In the genomic region with DNA sequence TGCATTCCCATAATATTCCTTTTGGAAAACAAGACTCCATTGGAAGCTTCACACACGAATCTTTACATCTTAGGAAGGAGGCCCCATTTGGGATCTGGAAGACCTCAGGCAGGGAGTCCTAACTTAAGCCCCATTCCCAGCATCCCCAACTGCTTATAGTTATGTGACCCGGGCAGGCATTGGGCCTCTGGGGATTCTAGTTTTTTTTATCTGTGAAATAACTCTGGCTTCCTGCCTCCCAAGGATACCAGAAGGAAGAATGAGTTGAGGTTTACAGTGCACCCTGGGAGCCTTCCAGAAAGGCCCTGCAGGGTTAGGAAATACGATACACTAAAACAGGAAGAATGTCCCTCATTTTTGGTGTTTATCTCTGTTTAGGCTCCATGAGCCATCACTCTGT, we compare ENCODE assay signal across 11 mouse cellular contexts. TPM values are rescaled to one million over a fixed set of nuclear protein-coding genes. Genes with fewer than 3 reads are reported as not detected.
DNase-seq lines count a peak whose midpoint lies in the region; ATAC-seq and TF ChIP-seq lines count a peak whose summit lies in the region.
"Had no signal": no experiment of that assay in that cellular context is flagged by ENCODE, and none has a peak within 500 bp of the region (broad histone marks: within the 10 kb centered on the region; RNA-seq: fewer than 3 reads in every experiment).

No protein-coding gene starts in this region.

- no peaks in the 10 kb centered on the region for H3K36me3 ChIP-seq in kidney, adult 2 months (ENCODE audit: control insufficient read depth, insufficient read depth, low read length)
- no peaks in the 10 kb centered on the region for H3K36me3 ChIP-seq in embryonic facial prominence, embryonic 12.5 days
- no peaks in the 10 kb centered on the region for H3K36me3 ChIP-seq in intestine, embryonic 16.5 days (ENCODE audit: control insufficient read depth, insufficient read depth, low read length)
- H3K36me3 ChIP-seq in stomach, embryonic 15.5 days = no peaks in the 10 kb centered on the region
- H3K36me3 ChIP-seq: liver, embryonic 13.5 days had no signal

- no peak for TF ChIP-seq POLR2A in kidney, adult 2 months (IDR thresholded peaks at IDR 0.05; ENCODE audit: low read depth, low read length)

- no peak overlapping the region for H3K4me2 ChIP-seq in embryonic facial prominence, embryonic 12.5 days (replicated peaks)
- no peak overlapping the region for H3K4me2 ChIP-seq in intestine, embryonic 16.5 days (ENCODE audit: low read depth, low read length)
- no peak overlapping the region for H3K4me2 ChIP-seq in stomach, embryonic 15.5 days
- H3K4me2 ChIP-seq: liver, embryonic 13.5 days had no signal

- DNase-seq in kidney, adult 2 months = peak; percentile 31
- no peak for DNase-seq in kidney, adult 18-20 months
- no peak for DNase-seq in thymus, postnatal 0 days (ENCODE audit: low spot score)
- DNase-seq in testis, postnatal 14 days (ENCODE audit: low spot score) = no peak
- DNase-seq: adrenal gland, postnatal 25 days; cerebellum, adult 11-12 months; liver, embryonic 13.5 days had no signal

- H3K27ac ChIP-seq in kidney, adult 2 months (ENCODE audit: insufficient read depth, low read depth, low read length) = no peak overlapping the region
- H3K27ac ChIP-seq in embryonic facial prominence, embryonic 12.5 days = peak overlapping the region; percentile 66
- peak overlapping the region; percentile 79 for H3K27ac ChIP-seq in intestine, embryonic 16.5 days (ENCODE audit: low read length)
- H3K27ac ChIP-seq in stomach, embryonic 15.5 days = peak overlapping the region; percentile 74

- no peak overlapping the region for H3K4me3 ChIP-seq in kidney, adult 2 months (ENCODE audit: insufficient read depth, low read depth, low read length)
- H3K4me3 ChIP-seq in embryonic facial prominence, embryonic 12.5 days = no peak overlapping the region
- no peak overlapping the region for H3K4me3 ChIP-seq in intestine, embryonic 16.5 days (ENCODE audit: low read length)
- H3K4me3 ChIP-seq in stomach, embryonic 15.5 days (replicated peaks) = no peak overlapping the region
- H3K4me3 ChIP-seq: liver, embryonic 13.5 days had no signal

- H3K4me1 ChIP-seq in kidney, adult 2 months (ENCODE audit: control insufficient read depth, insufficient read depth, low read length) = 0 out of 2 replicates have a peak, but pooled peaks cover 3% of the 10 kb centered on the region
- H3K4me1 ChIP-seq in embryonic facial prominence, embryonic 12.5 days = peaks cover 13% of the 10 kb centered on the region
- peaks cover 15% of the 10 kb centered on the region for H3K4me1 ChIP-seq in intestine, embryonic 16.5 days (ENCODE audit: control insufficient read depth, insufficient read depth, low read length)
- H3K4me1 ChIP-seq in stomach, embryonic 15.5 days = peaks cover 20% of the 10 kb centered on the region
- H3K4me1 ChIP-seq: liver, embryonic 13.5 days had no signal

- no peak for ATAC-seq in embryonic facial prominence, embryonic 12.5 days (ENCODE audit: insufficient number of reproducible peaks, insufficient read depth, low FRiP score, low TSS enrichment)
- peak; percentile 58 for ATAC-seq in intestine, embryonic 16.5 days
- no peak for ATAC-seq in stomach, embryonic 15.5 days (ENCODE audit: insufficient read depth, low FRiP score, low read depth)
- ATAC-seq in megakaryocyte, adult 5-6 weeks (ENCODE audit: poor library complexity, severe bottlenecking) = no peak

- H3K9me3 ChIP-seq in embryonic facial prominence, embryonic 12.5 days = no peaks in the 10 kb centered on the region
- no peaks in the 10 kb centered on the region for H3K9me3 ChIP-seq in intestine, embryonic 16.5 days (ENCODE audit: control insufficient read depth, low read length)
- no peaks in the 10 kb centered on the region for H3K9me3 ChIP-seq in stomach, embryonic 15.5 days
- H3K9me3 ChIP-seq: liver, embryonic 13.5 days had no signal

- H3K27me3 ChIP-seq in kidney, adult 2 months (replicated peaks; ENCODE audit: control insufficient read depth, insufficient read depth, low read length) = no peaks in the 10 kb centered on the region
- no peaks in the 10 kb centered on the region for H3K27me3 ChIP-seq in embryonic facial prominence, embryonic 12.5 days
- H3K27me3 ChIP-seq in intestine, embryonic 16.5 days (replicated peaks; ENCODE audit: control insufficient read depth, insufficient read depth, low read length) = no peaks in the 10 kb centered on the region
- H3K27me3 ChIP-seq in stomach, embryonic 15.5 days (replicated peaks) = no peaks in the 10 kb centered on the region
- H3K27me3 ChIP-seq: liver, embryonic 13.5 days had no signal

- TF ChIP-seq CTCF in kidney, adult 2 months (conservative IDR thresholded peaks at IDR 0.05; ENCODE audit: insufficient read depth, insufficient read length, low read depth, low read length) = no peak

- no peak overlapping the region for H3K9ac ChIP-seq in embryonic facial prominence, embryonic 12.5 days
- no peak overlapping the region for H3K9ac ChIP-seq in intestine, embryonic 16.5 days (ENCODE audit: low read depth, low read length)
- no peak overlapping the region for H3K9ac ChIP-seq in stomach, embryonic 15.5 days
- H3K9ac ChIP-seq: liver, embryonic 13.5 days had no signal

- WGBS in kidney, adult 2 months = 45% methylated on average over 3 of the region's 3 CpGs
- 19% methylated on average over 3 of the region's 3 CpGs for WGBS in embryonic facial prominence, embryonic 12.5 days
- 32% methylated on average over 3 of the region's 3 CpGs for WGBS in intestine, embryonic 16.5 days
- 24% methylated on average over 3 of the region's 3 CpGs for WGBS in stomach, embryonic 15.5 days

RNA-seq across cellular contexts. Expression of a gene that starts 8.5 kb away (rescaled TPM):
- 3.7 and 4.0 TPM in 2 replicates for polyA plus RNA-seq in kidney, adult 2 months (2012; rRNA removed)
- polyA plus RNA-seq in embryonic facial prominence, embryonic 12.5 days (2016; fragmentation: Nextera tagmentation; extraction: Ambion mirVana) = 5.7 and 5.9 TPM in 2 replicates
- 4.6 and 9.8 TPM in 2 replicates for polyA plus RNA-seq in intestine, embryonic 16.5 days (2015; fragmentation: Nextera tagmentation; extraction: Ambion mirVana)
- 18.0 and 20.3 TPM in 2 replicates for polyA plus RNA-seq in stomach, embryonic 15.5 days (2015; fragmentation: Nextera tagmentation; extraction: Ambion mirVana)
- 0.29 and 0.32 TPM in 2 replicates for polyA plus RNA-seq in thymus, postnatal 0 days (2015; fragmentation: Nextera tagmentation; extraction: Ambion mirVana)
- not detected in 2 replicates for total RNA-seq in megakaryocyte, adult 5-6 weeks (2015)
- total RNA-seq in megakaryocyte, adult 5-6 weeks (2017) = not detected in 2 replicates
